Mouse (Mus musculus): ENCODE measurements around the gene Eya2. TPM values are rescaled to one million over a fixed set of nuclear protein-coding genes. Genes with fewer than 3 reads are reported as not detected.

Gene Eya2
- total RNA-seq, 2 experiments from 2014 or later, result 1.5 to 2.7 TPM

DNA sequence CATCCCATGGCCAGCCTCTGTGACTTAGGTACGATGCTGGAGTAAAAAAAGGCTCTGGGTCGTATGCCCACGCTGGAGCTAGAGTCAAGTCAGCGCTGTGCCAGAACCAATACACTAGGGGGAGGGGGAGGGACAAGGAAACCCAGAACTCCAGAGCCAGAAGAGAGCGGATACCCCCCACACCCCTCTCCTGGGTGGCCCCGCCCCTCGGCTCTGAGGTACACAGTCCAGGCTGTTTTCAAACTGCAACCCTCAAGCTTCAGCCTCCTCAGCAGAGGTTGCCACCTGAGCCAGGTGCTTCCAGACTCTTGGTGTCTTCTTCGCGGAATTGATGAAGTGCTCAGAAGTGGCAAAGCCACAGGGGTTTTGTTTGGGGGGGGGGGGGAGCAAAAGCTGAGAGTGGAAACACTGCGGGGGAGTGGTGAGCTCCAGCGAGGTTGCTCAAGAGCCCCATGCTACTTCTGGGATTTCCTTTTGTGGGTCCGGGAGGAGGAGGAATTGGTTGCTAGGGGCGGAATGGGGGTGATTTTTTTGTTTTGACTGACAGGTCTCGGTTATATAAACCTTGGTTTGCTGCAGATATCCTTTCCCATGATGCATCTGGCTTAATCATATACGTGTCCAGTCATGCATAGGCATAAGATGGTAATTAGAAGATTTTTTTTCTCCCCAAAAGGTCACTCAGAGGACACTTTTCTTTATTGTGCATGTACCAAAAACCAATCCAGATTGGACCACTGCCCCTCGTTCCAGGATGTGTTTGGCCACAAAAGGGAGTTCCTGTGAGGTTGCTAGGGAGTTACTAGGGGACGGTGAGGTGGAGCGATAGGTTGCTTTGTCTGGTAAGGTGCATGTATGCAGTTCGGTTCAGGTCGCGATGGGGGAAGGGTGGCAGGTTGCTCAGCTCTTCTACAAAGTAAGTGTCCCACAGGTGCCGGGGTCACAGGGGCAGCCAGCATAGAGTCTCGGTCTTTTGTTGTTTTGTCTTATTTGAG lies 122.6 kb downstream of the Eya2 start:
- DNase-seq, result no peak

DNA sequence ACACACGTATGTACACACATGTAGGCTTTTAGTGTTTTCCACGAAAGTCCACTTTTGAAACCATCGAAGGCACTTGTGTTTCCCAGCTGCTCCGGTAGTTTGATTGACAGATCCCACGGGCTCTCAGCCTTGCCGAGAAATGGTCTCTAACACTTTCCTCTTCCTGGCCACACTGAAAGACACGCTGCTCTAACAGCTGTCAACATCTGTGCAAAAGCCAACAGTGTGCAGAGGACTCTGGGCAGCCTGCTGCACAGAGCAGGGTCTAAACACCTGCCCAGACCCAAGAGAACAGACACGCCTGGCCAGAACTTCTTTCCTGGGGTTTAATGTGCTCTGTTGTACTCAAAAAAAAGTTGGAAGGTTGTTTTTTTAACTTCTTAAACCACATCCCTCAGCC lies 124.5 kb downstream of the Eya2 start:
- peak; percentile 22 for DNase-seq

DNA sequence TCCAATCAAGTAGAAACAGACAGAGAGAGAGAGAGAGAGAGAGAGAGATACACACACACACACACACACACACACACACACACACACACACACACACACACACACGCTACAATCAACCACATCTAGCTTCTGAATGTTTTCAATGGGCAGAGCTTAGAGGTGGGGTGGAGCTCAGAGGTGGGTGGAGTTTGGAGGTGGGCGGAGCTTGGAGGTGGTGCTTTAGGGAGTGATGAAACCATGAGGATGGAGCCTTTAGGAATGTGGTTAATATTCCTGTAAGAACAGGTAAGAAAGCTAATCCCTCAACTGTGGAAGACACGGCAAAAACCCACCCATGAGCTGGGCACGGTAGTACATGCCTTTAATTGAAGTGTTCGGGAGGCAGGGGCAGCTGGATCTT lies 127.1 kb downstream of the Eya2 start:
- no peak for DNase-seq

DNA sequence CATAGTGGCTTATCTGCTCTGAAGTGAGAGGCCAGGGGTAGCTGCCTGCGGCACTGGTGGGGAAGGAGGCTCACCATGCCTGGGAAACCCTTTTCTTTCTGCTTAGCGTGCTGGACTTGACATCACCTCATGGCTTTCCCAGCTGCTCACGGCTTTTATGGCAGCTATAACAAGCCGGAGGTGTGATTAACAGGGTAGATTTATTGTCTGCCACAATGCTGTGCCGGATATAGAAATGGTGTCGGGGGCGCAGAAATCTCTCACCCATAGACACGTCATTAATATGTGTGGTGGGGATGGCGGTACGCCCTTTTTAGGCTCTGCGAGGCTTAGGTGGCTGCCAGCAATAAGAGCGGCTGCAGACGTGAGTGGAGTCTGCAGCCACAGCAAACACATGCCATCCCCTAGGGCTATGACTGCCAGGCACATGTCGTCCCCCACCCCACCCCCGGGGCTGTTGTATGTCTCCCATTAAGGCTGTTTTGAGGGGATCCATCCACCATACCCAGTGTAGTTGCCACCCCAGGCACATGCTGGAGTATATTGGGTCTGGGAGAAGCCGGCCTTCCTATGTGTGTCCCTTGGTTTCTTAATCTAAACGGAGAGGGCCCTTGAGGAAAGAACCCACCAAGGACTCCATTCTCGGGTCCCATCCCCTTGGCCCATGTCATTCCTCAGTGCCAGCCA lies 137.9 kb downstream of the Eya2 start:
- no peak for DNase-seq

DNA sequence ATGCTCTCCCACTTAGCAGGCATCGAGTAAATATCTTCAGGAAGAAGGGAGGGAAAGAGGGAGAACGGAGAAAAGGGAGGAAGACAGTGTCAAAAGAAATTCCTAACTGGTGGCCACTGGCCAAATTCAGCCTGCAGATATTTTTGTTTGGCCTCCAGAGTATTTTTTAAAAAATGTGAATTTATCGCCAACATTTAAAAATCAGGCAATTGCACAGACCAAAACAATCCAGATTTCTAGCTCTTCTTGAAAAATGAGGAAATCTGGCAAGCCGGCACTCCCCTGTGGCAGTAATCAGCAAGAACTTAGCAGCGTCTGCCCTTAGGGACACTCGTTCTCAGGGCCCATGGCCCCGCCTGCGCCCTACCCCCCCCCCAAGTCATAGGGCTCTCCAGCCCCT lies 138.9 kb downstream of the Eya2 start:
- DNase-seq, result peak; percentile 47

DNA sequence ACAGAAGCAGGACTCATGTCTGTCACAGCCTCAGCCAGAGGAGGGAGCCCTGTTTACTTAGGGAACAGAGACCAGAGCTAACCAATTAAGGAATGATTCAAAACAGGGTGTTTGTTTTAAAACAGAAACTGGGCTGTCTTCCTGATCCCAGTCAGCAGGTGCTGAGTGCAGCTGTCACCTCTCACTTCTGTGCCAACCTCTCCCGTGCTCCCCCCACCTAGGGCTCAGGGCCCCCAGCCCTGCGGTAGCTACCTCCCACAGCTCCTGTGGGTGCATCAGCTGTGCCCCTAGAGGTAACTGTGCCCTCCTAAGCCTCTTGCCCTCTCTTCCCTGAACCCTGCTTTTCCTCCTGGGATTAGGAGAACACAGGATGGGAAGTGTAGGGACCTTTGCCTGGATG lies 141.5 kb downstream of the Eya2 start:
- no peak for DNase-seq

DNA sequence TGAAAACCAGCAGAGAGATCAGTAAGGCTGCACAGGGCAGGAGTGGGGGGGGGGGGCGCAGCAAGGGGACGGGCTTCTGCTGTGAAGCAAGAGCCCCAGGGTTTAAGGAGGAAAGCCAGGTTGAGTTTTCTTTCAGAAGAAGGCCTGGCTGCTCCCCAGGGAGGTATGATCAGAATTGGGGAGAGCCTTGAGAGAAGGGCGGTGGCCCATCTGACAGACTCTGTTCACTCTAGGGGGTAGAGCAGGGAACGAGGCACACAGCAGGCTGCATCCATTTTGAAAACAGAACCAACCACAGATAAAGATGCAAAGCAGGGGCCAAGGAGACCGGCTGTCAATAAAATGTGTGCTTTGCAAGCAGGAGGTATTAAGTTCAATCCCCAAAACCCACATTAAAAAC lies 145.5 kb downstream of the Eya2 start:
- no peak for DNase-seq

DNA sequence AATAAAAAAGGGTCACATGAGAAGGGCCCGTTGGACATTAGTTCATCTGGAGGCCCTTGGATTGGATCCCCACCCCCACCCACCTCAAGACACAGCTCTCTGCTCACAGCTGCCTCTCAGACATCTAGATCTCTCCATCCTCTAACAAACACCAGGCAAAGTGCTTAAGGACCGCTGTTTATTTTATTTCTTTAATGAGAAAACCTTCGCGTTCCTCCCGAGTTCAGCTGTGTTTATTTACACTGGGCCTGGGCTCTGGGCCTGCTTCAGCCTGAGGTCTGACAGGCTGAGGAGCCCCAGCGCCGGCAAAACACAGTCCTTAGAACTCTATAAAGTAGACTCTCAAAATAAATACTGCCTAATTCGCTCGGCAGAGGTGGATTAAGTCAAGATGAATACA lies 146.2 kb downstream of the Eya2 start:
- DNase-seq, result no peak

DNA sequence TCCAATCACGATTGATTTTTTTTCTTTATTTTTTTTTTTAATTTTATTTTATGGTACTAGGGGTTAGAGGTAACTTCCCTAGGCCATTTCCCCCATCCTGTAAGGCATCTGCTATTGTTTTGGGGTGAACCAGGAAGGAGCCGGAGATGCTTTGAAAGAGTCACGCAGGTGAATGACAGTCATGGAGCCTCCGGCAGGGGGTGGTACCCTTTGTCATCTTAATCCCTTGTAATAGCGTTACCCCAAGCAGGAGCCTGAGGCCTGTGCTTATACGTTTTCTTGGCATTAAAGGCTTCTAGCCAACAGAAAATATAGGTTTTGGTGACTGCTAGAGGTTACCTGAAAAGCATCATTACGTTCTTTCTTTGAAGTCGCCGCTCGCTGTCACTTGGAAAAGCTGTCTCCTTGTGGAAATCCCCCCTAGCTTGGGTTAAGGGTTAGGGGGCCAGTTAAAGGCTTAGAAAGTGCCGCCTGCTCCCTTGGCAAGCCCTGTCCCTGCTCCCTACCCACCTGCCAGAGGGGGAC lies 146.8 kb downstream of the Eya2 start:
- no peak for DNase-seq

DNA sequence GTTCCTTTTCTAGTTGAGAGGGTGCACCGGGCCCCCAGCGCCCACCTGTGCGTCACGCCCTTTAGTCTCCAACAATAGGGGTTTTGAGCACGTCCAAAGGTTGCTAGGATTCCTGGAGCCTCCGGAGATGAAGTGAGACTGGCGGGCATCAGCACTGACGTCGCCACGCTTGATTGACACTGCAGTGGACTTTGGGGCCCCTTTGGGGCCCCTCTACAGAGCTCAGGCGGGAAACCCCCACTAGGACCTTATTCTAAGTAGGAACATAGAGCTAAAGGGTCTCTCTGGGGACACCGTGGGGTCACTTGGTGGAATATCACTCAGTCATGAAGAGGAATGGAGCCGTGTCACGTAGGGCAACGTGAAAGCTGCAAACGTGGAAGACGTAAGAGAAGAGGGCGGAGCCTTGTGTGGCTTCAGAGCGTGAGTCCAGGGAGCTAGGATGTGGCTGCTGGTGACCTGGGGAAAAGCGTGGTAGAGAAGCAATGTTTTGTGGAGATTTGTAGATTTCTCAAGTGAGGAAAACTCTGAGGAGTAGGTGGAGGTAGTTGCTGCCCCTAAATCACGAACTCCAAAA lies 147.5 kb downstream of the Eya2 start:
- DNase-seq, result no peak

DNA sequence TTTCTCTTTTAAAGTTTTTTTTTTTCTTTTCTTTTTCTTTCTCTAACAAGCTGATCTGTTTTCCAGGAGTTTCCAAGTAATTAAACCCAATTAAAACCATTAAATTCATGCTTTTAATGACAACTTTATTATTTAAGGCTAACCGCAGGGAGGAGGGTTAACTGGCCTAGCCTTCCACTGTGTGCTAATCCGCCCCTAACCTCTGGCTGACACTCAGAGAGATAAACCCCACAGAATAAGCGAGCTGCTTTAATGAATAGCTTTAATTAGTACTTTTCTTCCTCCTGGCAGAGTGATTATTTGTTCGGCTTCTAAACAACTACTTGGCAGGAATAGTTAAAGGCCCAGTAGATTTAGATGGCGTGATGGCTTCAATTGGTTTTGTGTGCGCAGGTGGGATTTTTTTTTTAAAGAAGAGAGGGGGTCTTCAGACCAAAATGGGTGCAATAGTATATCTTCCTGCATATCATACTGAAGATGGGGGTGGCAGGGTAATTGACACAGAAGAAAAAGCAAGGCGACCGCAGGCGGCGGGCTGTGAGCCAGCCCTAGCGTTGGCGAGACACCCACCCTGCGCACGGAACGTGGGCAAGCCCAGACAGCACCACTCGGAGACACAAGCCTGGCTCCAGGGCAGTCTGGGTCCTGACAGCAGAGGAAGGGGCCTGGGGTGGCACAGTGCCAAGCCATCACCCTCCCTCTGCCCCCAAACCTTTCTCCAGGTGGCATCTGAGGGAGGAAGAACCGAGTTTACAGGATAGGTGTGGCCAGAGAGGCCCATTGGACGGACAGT lies 150.7 kb downstream of the Eya2 start:
- no peak for DNase-seq

DNA sequence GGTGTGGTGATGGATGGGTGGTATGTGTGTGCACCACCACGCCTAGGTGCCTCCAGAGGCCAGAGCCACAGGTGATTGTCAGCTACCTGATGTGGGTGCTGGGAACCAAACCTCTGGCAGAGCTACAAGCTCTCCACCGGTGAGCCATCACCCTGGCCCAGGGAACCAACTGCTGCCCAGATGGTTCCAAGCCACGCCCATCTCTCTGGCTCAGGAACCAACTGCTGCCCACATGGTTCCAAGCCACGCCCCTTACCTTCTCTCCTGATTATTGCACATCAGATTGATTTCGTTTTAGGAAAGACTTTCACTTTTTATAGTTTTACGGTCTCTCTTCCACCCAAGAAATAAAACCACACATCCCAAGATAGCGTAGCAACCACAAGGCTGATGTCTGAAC lies 153.1 kb downstream of the Eya2 start:
- DNase-seq, result no peak

DNA sequence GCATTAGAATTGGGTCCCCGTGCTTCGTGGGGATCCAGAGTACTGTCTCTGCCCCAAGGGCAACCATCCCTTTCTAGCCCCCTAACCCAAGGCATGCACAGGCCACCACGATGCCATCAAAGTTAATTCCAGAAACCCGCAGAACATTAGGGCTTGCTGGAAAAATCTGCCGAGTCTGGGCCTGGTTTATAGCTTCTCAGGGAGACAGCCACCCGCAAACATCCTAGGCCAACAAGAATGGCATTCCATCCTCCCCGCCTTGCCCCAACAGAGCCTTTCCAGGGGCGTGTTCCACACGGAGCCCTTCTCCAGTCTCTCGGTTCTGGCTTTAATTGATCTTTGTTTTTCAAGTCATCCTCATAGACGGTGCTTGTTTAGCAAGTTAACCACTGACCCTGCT lies 153.6 kb downstream of the Eya2 start:
- no peak for DNase-seq

DNA sequence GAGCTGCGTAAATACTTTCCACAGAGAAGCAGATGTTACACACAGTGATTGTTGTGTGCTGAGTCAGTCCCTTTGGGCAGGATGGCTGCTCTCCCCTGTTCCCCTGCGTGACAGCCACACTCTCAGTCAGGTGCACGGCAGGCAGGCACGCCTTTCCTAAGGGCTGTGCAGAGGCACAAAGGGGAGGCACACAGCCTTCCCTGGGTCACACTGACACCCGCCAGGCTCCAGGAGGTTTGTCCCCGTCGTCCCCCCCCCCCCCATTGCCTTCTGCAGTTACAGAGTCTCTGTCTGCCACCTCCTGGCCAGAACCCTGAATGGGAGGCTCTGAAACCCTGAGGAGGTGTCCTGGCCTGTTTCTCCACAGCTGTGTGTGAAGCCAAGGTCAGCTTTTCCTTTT lies 156.2 kb downstream of the Eya2 start:
- DNase-seq, result peak; percentile 45

DNA sequence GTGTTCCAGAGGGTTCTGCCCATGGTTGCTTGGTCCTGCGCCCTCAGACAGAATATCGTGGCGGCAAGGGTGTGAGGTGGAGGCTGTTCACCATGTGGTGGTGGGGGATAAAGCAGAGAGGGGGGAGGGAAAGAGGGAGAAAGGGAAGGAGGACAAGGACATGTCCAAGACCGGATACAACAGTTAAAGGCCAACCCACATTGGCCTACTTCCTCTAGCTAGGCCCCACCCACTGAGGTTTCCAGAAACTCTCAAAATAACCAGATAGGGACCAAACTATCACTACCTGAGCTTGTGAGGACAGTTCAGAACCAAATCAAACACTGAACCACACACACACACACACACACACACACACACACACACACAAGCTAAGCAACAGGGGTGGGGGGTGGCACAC lies 157.9 kb downstream of the Eya2 start:
- DNase-seq, result no peak

DNA sequence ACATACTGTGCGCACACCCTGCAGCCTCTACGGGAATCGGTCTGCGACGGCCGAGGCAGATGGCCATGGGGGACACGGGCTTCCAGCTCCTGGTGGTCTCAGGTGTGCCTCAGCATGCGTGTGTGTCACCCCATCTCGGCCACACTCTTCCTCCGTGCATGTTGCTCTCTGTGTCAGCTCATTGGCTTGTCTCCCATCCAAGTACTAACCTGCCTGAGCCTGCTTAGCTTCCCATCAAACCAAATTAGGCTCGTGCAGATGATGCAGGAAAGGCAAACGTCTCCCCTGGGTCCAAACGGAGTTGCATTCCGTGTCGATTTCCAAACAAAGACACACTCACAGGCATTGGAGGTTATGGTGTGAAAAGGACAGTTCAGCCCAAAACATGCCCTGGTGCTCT lies 163.0 kb downstream of the Eya2 start:
- DNase-seq, result no peak

DNA sequence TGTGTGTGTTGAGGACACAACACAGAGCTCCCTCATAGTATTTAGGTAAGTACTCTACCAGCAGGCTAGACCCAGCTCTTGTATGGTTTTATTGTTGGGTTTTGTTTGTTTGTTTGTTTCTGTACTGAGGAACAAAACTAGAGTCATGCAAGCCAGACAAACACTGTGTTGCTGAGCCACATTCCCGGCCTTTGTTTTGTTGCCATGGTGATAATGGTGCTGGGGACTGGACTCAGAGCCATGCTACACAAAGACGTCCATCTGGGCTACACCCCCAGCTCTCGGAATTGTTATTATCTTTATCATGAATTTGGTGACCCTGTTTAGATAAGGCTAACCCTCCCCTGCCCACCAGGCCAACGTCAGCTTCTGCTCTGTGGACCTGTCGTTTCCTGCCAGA lies 163.7 kb downstream of the Eya2 start:
- DNase-seq, result peak; percentile 42

DNA sequence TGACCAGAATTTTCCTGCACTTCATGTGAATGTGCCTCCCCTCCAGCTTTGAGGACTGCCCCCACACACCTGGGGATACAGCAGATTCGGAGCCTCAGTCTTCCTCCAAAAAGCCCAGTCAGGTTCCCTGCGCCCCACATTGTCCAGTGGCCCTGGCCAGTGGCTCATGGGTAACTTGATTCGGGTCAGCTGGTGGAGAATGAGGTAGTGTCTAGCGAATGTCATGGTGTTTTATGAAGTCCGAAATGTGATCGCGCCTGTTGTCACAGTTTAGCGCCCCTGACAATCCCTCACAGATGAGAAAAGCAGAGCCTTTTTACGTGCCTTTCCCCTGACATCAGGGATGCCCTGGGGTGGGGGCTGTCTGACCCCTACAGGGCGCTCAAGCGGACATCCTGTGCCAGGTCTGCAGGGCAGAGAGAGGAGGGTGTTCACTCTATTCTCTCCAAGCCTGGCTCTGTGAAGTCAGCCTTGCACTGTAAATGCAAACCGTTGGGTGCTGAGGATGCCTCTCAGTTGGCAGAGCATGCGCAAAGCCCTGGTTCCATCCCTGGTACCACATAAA lies 164.7 kb downstream of the Eya2 start:
- no peak for DNase-seq

DNA sequence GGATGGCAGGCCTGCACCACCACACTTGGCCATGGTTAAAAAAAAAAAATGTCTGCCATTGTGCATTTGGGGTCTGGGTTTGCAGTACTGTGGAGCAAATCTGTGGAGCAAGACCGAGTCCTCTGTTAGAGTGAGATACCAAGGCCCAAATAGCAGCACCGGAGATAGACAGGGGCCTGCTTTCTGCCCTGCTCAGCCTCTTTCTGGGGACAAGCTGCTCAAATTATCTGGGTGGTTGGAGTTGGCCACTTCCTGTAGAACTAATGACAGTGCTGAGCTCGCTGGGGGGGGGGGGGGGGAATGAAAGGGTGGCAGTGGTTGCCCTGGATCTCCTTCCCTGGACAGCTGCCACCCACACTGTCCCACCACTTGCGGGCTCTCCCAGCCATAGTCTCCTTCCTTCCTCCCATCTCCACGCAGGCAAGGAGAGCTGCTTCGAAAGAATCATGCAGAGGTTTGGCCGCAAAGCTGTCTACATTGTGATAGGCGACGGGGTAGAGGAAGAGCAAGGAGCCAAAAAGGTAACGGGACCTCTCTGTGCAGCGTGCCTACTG lies 174.1 kb downstream of the Eya2 start:
- DNase-seq, result no peak

DNA sequence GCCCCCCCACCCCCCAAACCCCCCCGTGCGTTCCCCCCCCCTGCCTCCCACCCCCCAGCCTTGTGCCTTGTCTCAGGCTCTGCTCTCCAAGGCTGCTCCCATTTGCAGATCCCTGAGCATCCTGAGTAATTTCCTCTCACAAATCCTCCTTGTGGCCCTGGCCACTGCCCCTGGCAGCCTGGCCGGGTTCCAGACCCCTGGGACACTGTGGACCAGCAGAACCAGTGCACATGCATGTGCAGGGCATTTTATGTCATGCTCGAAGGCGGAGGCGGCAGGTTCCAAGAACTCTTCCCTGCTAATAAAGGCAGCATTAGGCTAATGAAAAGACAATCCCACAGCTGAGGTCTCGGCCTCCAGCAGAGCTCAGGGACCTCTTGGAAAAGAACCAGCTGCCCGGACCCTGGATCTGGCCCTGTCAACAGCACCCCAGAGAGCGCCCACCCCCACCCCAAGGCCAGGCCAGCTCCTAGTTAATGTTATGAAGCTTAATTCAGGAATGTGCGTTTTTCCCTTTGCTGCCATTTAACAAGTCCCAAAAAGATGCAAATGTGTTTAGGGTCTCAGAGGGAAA lies 174.6 kb downstream of the Eya2 start:
- no peak for DNase-seq

DNA sequence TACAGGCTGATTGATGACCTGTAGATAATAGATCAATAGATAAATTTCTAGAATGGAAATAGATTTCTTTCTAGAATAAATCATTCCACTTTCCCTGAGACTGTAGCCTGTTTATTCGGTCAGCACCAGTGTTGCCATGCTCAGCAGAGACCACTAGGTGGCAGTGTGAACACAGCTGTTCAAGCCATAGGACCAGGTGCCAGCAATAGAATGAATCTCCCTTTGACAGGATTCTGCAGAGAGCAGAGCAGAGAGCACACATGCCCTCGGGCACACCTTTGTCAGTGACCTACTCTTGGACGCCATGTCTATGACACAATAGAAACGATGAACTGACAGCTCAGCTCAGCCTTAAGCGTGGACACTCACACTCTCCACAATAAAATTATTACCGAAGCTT lies 184.1 kb downstream of the Eya2 start:
- peak; percentile 86 for DNase-seq

All from heart, postnatal 4 days (tissue).